Mouse (Mus musculus) olfactory bulb, adult 2 months (tissue): ENCODE measurements around the gene Pole4.

Experiments
- CTCF ChIP-seq: fragments of 200-500 bp; IDR thresholded peaks from 2 replicates; pipeline ENCODE4 v1.5.1; 2012; ENCODE audit warnings: low read depth, mild to moderate bottlenecking, low read length, moderate library complexity; ENCODE audit not compliant: insufficient read depth
- POLR2A ChIP-seq: fragments of 200-500 bp; IDR thresholded peaks from 2 replicates; pipeline ENCODE4 v1.6.1; 2012; ENCODE audit warnings: mild to moderate bottlenecking, low read depth, low read length, moderate library complexity; ENCODE audit not compliant: insufficient read depth

DNA sequence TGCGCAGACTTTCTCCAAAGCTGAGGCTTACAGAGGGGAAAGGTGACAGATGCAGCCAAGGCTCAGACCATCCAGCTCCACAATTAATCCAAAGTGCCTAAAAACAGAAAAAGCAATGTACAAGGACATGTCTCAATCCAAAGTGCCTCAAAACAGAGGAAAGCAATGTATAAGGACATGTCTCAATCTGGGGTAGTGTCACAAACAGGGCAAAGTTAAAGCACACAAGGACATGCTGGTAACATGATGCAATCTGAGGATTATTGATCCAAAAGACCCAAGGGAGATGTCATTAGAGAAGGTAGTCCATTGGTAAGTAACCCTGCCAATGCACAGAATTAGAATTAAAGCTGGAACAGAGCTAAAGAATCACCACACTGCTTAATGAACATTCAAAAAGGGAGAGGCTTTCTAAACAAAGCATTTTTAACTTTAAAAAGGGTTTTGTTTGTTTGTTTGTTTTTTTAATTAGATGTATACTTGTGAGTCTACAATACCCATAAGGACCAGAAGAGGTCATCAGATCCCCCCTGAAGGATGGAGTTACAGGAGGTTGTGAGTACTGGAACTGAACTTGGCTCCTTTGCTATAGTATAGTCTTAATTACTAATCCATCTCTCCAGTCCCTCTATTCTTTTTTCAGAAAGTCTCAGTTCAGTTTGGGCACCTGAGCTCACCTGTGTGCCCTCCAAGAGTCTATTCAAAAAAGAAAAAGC is 57.1 kb downstream of the Pole4 start:
- TF ChIP-seq CTCF: no peak
- TF ChIP-seq POLR2A: no peak
